Mouse (Mus musculus): ENCODE results near the gene Dock9. TPM values are rescaled to one million over a fixed set of nuclear protein-coding genes. Genes with fewer than 3 reads are reported as not detected.
"Not testable (repeated sequence)": the region's sequence is repeated elsewhere in the genome, so short reads cannot be mapped to it uniquely, and the experiment has no call there.

Gene Dock9
- polyA plus RNA-seq, 1 experiment from 2014 or later = 15.7 TPM

- Histone ChIP-seq H3K4me1 (ENCODE audit: control insufficient read depth, insufficient read depth, low read length) (peaks cover 7% of the 10 kb centered on the region; the same call in 1 of the 2 replicates), H3K27me3 (ENCODE audit: control insufficient read depth, insufficient read depth, low read length) (no peaks in the 10 kb centered on the region), H3K27ac (ENCODE audit: low read length) (no peak overlapping the region), H3K4me2 (ENCODE audit: low read depth, low read length) (no peak overlapping the region), H3K9ac (ENCODE audit: low read length) (no peak overlapping the region), H3K9me3 (replicated peaks; ENCODE audit: control insufficient read depth, low read length) (no peaks in the 10 kb centered on the region), H3K36me3 (ENCODE audit: control insufficient read depth, insufficient read depth, low read length) (no peaks in the 10 kb centered on the region), H3K4me3 (replicated peaks; ENCODE audit: low read length) (no peak overlapping the region)
- WGBS = 57% methylated on average over 10 of the region's 10 CpGs
- no peak for ATAC-seq (ENCODE audit: insufficient read depth, low FRiP score)
Measured at GRCm38 (mm10) chr14:121646617-121647016, 151.0 kb downstream of the Dock9 start.

DNA sequence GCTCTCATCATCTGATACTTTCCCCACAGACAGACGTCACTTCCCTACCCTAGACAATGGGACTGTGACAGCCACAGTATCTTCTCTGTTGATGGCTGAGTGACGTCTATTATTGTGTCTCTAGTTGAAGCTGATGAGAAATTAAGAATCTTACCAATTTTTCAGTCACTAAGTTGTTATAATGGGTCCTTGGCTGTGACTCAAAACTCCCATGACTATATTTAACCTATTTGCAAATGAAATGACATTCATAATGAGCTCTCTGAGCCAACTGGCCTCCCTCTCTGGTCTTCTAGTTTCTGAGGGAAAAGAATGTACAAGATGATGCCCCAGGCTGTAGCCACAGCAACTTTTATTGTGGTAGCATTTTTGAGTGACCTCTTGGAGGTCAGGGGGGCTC is 153.3 kb downstream of the Dock9 start:
- Histone ChIP-seq H3K9me3 (replicated peaks; ENCODE audit: control insufficient read depth, low read length) (no peaks in the 10 kb centered on the region), H3K4me2 (ENCODE audit: low read depth, low read length) (no peak overlapping the region), H3K9ac (ENCODE audit: low read length) (no peak overlapping the region), H3K4me3 (replicated peaks; ENCODE audit: low read length) (no peak overlapping the region), H3K4me1 (ENCODE audit: control insufficient read depth, insufficient read depth, low read length) (peaks cover 7% of the 10 kb centered on the region; the same call in 1 of the 2 replicates), H3K27me3 (ENCODE audit: control insufficient read depth, insufficient read depth, low read length) (no peaks in the 10 kb centered on the region), H3K27ac (ENCODE audit: low read length) (no peak overlapping the region), H3K36me3 (ENCODE audit: control insufficient read depth, insufficient read depth, low read length) (no peaks in the 10 kb centered on the region)
- WGBS = 82% methylated on average over 2 of the region's 2 CpGs
- no peak for ATAC-seq (ENCODE audit: insufficient read depth, low FRiP score)

DNA sequence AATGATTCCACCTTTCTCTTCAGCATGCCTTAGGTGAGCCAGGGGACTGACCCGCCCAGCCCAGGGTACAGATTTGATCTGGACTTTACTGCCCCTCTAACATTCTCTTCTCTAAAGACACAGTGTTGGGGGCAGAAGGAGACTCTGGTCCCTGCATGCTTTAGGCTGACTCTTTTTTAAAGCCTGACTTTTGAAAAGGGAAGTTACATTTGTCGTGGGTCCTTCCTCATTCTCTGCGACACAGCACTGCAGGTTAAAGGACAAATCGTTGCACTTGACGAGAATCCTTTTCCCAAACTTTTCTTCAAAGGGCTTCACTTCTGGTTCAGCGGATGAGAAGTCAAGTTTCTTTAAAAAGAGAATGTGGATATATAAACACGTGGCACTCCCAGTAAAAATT is 156.4 kb downstream of the Dock9 start:
- Histone ChIP-seq H3K27me3 (ENCODE audit: control insufficient read depth, insufficient read depth, low read length) (no peaks in the 10 kb centered on the region), H3K4me1 (ENCODE audit: control insufficient read depth, insufficient read depth, low read length) (no peaks in the 10 kb centered on the region), H3K9me3 (replicated peaks; ENCODE audit: control insufficient read depth, low read length) (no peaks in the 10 kb centered on the region), H3K36me3 (ENCODE audit: control insufficient read depth, insufficient read depth, low read length) (0 out of 2 replicates have a peak, but pooled peaks cover 10% of the 10 kb centered on the region), H3K4me3 (replicated peaks; ENCODE audit: low read length) (no peak overlapping the region), H3K4me2 (ENCODE audit: low read depth, low read length) (no peak overlapping the region), H3K9ac (ENCODE audit: low read length) (no peak overlapping the region), H3K27ac (ENCODE audit: low read length) (no peak overlapping the region)
- no peak for ATAC-seq (ENCODE audit: insufficient read depth, low FRiP score)
- WGBS = 75% methylated on average over 7 of the region's 7 CpGs

DNA sequence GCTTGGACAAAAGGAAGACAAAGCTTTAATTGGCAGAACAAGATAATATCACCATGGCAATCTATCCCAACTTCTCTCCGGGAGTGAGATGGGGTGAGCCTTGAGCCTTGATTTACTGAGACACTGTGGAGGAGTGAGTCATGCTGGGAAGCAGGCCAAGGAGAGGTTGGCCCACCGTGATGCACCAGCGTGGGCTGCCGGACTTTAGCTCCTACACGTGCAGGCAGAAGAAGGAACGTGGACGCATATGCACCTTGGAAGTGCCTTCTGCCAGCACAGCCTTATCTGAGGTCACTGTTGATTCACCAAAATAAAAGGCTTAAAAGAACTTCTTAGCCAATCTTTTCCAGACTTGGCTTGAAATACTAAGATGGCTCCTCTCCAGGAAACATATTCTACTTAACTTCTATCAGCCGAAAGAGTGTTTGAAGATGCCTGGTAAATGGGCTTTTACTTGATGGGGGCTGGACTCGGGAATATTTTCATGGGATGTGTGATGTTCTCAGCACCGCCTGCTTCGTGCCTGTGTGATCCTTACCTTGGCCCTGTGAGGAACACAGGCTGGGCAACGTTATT is 160.6 kb downstream of the Dock9 start:
- H3K9ac ChIP-seq (ENCODE audit: low read length) = no peak overlapping the region
- H3K4me1 ChIP-seq (ENCODE audit: control insufficient read depth, insufficient read depth, low read length) = no peaks in the 10 kb centered on the region
- no peak overlapping the region for H3K27ac ChIP-seq (ENCODE audit: low read length)
- no peak overlapping the region for H3K4me2 ChIP-seq (ENCODE audit: low read depth, low read length)
- H3K4me3 ChIP-seq (replicated peaks; ENCODE audit: low read length) = no peak overlapping the region
- no peaks in the 10 kb centered on the region for H3K9me3 ChIP-seq (replicated peaks; ENCODE audit: control insufficient read depth, low read length)
- ATAC-seq (ENCODE audit: insufficient read depth, low FRiP score) = peak; percentile 70
- no peaks in the 10 kb centered on the region for H3K27me3 ChIP-seq (ENCODE audit: control insufficient read depth, insufficient read depth, low read length)
- 67% methylated on average over 12 of the region's 12 CpGs for WGBS
- H3K36me3 ChIP-seq (ENCODE audit: control insufficient read depth, insufficient read depth, low read length) = 0 out of 2 replicates have a peak, but pooled peaks cover 10% of the 10 kb centered on the region

GRCm38 (mm10) chr14:121634736-121635430 is 162.8 kb downstream of the Dock9 start:
- Histone ChIP-seq H3K4me3 (replicated peaks; ENCODE audit: low read length) (no peak overlapping the region), H3K9me3 (replicated peaks; ENCODE audit: control insufficient read depth, low read length) (no peaks in the 10 kb centered on the region), H3K4me2 (ENCODE audit: low read depth, low read length) (no peak overlapping the region), H3K27ac (ENCODE audit: low read length) (no peak overlapping the region), H3K9ac (ENCODE audit: low read length) (no peak overlapping the region), H3K36me3 (ENCODE audit: control insufficient read depth, insufficient read depth, low read length) (0 out of 2 replicates have a peak, but pooled peaks cover 10% of the 10 kb centered on the region), H3K4me1 (ENCODE audit: control insufficient read depth, insufficient read depth, low read length) (no peaks in the 10 kb centered on the region), H3K27me3 (ENCODE audit: control insufficient read depth, insufficient read depth, low read length) (no peaks in the 10 kb centered on the region)
- ATAC-seq (ENCODE audit: insufficient read depth, low FRiP score) = peak; percentile 17; the same call in 1 of the 2 replicates
- WGBS = 77% methylated on average over 11 of the region's 11 CpGs

DNA sequence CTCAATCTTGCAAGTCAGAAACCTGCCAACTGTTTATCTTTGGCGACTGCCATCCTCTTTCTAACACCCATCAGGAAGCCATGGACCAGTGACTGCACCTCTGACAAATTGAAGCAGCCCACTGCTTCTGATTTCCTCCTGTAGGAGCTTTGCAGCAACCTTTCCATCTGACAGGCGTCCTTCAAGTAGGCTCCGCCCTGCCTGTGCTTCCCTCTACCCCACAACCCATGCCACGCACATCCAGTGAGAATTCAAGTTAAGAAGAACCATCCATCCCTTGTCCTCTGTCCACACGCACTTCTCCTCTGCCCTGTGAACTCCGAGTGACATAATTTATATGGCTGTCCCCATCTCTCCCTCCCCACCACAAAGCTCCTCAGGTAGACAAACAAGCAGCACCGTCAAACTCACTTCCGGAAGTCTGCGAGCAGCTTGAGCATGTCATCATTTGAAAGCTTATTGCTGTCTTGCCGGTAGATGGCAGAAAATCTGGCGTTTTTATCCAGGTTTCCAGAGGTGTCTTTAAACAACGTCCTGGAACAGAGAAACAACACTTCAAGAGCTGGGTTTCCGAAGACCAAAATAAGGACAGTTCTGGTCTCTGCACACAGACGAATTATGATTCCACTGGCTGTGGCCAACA is 163.4 kb downstream of the Dock9 start:
- Histone ChIP-seq H3K4me1 (ENCODE audit: control insufficient read depth, insufficient read depth, low read length) (no peaks in the 10 kb centered on the region), H3K4me2 (ENCODE audit: low read depth, low read length) (no peak overlapping the region), H3K27ac (ENCODE audit: low read length) (no peak overlapping the region), H3K36me3 (ENCODE audit: control insufficient read depth, insufficient read depth, low read length) (0 out of 2 replicates have a peak, but pooled peaks cover 10% of the 10 kb centered on the region), H3K4me3 (replicated peaks; ENCODE audit: low read length) (no peak overlapping the region), H3K27me3 (ENCODE audit: control insufficient read depth, insufficient read depth, low read length) (no peaks in the 10 kb centered on the region), H3K9me3 (replicated peaks; ENCODE audit: control insufficient read depth, low read length) (no peaks in the 10 kb centered on the region), H3K9ac (ENCODE audit: low read length) (no peak overlapping the region)
- WGBS = 57% methylated on average over 14 of the region's 14 CpGs
- ATAC-seq (ENCODE audit: insufficient read depth, low FRiP score) = no peak

DNA sequence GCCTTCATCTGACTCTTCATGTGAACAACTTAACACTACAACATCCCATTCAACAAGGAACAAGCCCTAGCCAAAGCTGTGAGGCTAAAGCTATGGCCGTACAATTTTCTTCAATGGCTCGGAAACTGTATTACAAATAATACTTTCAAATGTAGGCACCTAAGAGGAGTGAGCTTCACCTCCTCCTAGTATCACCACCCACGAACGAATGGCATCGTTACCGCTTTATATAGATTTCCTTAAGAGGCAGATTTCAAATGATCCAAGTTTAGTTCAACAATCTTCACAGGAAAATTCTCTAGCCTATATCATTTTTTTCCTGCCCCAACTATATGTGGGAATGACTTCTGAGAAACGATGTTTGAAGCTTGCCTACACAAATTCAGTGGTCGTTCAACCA is 165.7 kb downstream of the Dock9 start:
- no peaks in the 10 kb centered on the region for H3K27me3 ChIP-seq (ENCODE audit: control insufficient read depth, insufficient read depth, low read length)
- ATAC-seq (ENCODE audit: insufficient read depth, low FRiP score) = no peak
- H3K4me3 ChIP-seq (replicated peaks; ENCODE audit: low read length) = no peak overlapping the region
- no peak overlapping the region for H3K4me2 ChIP-seq (ENCODE audit: low read depth, low read length)
- H3K9ac ChIP-seq (ENCODE audit: low read length) = no peak overlapping the region
- no peaks in the 10 kb centered on the region for H3K9me3 ChIP-seq (replicated peaks; ENCODE audit: control insufficient read depth, low read length)
- no peaks in the 10 kb centered on the region for H3K4me1 ChIP-seq (ENCODE audit: control insufficient read depth, insufficient read depth, low read length)
- 94% methylated on average over 8 of the region's 8 CpGs for WGBS
- no peak overlapping the region for H3K27ac ChIP-seq (ENCODE audit: low read length)
- H3K36me3 ChIP-seq (ENCODE audit: control insufficient read depth, insufficient read depth, low read length) = no peaks in the 10 kb centered on the region

- Histone ChIP-seq H3K36me3 (ENCODE audit: control insufficient read depth, insufficient read depth, low read length) (peaks cover 5% of the 10 kb centered on the region; the same call in 1 of the 2 replicates), H3K9me3 (replicated peaks; ENCODE audit: control insufficient read depth, low read length) (no peaks in the 10 kb centered on the region), H3K9ac (ENCODE audit: low read length) (no peak overlapping the region), H3K4me1 (ENCODE audit: control insufficient read depth, insufficient read depth, low read length) (no peaks in the 10 kb centered on the region), H3K4me2 (ENCODE audit: low read depth, low read length) (no peak overlapping the region), H3K27me3 (ENCODE audit: control insufficient read depth, insufficient read depth, low read length) (no peaks in the 10 kb centered on the region), H3K4me3 (replicated peaks; ENCODE audit: low read length) (no peak overlapping the region), H3K27ac (ENCODE audit: low read length) (no peak overlapping the region)
- no peak for ATAC-seq (ENCODE audit: insufficient read depth, low FRiP score)
- WGBS = 77% methylated on average over 12 of the region's 12 CpGs
Measured at GRCm38 (mm10) chr14:121626741-121627140, 170.9 kb downstream of the Dock9 start.

DNA sequence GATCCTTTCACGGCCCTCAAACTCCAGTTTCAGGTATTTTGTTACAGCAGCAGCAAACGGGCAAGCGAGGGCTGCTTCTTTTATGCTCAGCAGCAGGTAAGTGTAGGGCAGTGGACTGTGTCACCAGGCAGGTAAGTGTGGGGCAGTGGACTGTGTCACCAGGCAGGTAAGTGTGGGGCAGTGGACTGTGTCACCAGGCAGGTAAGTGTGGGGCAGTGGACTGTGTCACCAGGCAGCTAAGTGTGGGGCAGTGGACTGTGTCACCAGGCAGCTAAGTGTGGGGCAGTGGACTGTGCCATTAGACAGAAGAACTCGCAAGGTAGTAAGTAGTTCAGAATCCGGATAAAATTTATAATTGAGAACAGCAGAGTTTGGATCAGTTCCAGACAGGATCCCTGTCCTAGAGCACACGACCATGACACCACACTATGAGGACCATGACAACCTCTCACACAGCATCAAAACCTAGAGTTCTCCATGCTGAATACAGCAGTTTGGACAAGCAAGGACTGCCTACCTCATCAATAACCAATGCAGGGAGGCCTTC is 173.6 kb downstream of the Dock9 start:
- not testable (repeated sequence) for H3K4me2 ChIP-seq (ENCODE audit: low read depth, low read length); H3K9me3 ChIP-seq (replicated peaks; ENCODE audit: control insufficient read depth, low read length); H3K27ac ChIP-seq (ENCODE audit: low read length); H3K9ac ChIP-seq (ENCODE audit: low read length); H3K4me1 ChIP-seq (ENCODE audit: control insufficient read depth, insufficient read depth, low read length); H3K27me3 ChIP-seq (ENCODE audit: control insufficient read depth, insufficient read depth, low read length); ATAC-seq (ENCODE audit: insufficient read depth, low FRiP score); H3K4me3 ChIP-seq (replicated peaks; ENCODE audit: low read length)
- 87% methylated on average over 6 of the region's 6 CpGs for WGBS
- H3K36me3 ChIP-seq (ENCODE audit: control insufficient read depth, insufficient read depth, low read length) = peaks cover 13% of the 10 kb centered on the region
